Mouse (Mus musculus) T-helper 17 cell (primary cell): ENCODE measurements around the gene Etfa.

Experiments used
- in situ Hi-C, 2 experiments: fragments of 300-600 bp; cut with MboI, MseI; formaldehyde crosslinking; loops; 1 replicate in 1 of 2; 2 replicates in 1 of 2; pipeline ENCODE4 v1.15.1; 2025; ENCODE audit warnings: high pct_unique_total_duplicates in 2 of 2

Gene Etfa

DNA sequence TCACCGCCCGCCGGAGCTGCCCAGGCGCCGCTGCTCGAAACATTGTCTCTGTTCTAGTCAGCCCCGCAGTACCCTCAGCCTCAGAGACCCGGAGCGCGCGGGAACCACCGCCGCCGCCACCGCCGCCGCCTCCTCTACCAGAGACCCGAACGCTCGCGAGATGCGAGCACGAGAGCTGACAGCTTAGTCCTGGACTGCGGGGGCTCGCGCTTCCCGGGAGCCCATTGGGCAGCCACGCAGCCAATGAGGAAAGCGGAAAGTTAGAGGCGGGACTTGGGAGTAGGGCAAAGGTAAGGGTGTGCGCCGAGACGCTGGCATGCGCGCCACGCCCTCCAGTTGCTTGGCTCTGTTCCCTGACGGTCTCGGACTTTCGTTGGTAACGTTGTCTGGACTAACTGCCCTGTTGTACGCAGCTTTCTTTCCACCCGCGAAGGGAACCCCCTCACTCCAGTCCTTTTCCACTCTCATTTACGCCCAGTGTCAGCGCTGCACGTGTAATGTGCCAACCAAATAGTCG, at the start of gene Etfa:
Etfa (minus strand) TSS at position 217 of the 517 bp plus-strand sequence.
- in situ Hi-C loops = loop anchor here in 1 of 2 experiments (25.0 kb wide), 1 partner anchor 1850 kb away; the partner anchor contains the start of gene Cul5

GRCm38 (mm10) chr9:55560960-55561359, 48.9 kb upstream of the Etfa start:
- in situ Hi-C loops = loop anchor here in 1 of 2 experiments (5.0 kb wide), 1 partner anchor 1261 kb away; no protein-coding TSS in a partner anchor

GRCm38 (mm10) chr9:55554986-55555385, 42.9 kb upstream of the Etfa start:
- in situ Hi-C loops = no loop called here

DNA sequence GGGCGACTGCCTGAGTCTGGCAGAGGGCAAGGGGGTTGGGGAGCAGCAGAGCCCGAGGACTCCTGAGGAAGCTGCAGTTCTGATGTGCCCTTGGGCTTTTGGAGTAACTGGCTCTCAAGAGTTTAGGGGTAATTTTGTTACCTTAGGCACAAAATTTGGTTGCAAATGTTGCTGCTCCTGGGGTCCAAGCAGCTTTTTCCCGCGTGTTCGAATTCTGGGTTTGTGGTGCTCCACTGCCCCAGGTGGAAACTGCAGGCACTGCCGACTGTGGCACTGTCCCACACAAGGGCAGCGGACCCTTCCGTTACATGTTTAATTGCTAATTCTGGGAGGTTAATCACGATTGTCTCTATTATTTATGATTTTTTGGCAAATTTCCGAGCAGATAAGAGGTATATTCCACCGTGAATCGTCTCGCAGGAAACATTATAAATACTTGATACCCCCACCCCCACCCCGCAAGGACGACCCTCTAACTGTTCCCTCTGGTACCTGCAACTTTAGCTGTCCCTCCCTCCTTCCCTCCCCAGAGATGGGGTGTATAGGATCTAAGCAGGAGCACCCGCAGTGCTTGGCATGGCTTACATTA, 37.4 kb upstream of the Etfa start:
- in situ Hi-C loops = loop anchor here (10.0 to 25.0 kb wide), 3 partner anchors 835 to 1762 kb away; partner anchors contain the start of gene Snupn (in 1 of the 2)

DNA sequence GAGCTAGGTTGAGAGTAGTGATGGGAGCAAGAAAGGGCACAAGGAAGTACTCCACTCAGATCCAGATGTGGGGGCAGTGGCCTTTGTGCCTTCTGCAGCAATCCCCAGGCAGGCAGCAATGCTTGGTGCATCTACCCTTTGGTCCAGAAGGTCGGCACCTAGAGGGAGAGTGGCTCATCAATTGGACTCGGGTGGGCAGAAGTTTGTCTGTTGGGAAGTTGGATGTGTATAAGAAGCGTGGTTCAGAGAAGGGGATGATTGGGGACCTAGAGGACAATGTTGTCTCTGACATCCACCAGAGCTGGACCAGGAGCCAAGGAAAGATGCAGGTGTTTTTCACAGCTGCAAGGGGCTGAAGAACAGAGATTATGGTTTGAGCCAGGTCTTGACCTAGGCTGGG, 36.8 kb upstream of the Etfa start:
- in situ Hi-C loops = loop anchor here (10.0 to 25.0 kb wide), 3 partner anchors 836 to 1762 kb away; partner anchors contain the start of gene Snupn (in 1 of the 2)

DNA sequence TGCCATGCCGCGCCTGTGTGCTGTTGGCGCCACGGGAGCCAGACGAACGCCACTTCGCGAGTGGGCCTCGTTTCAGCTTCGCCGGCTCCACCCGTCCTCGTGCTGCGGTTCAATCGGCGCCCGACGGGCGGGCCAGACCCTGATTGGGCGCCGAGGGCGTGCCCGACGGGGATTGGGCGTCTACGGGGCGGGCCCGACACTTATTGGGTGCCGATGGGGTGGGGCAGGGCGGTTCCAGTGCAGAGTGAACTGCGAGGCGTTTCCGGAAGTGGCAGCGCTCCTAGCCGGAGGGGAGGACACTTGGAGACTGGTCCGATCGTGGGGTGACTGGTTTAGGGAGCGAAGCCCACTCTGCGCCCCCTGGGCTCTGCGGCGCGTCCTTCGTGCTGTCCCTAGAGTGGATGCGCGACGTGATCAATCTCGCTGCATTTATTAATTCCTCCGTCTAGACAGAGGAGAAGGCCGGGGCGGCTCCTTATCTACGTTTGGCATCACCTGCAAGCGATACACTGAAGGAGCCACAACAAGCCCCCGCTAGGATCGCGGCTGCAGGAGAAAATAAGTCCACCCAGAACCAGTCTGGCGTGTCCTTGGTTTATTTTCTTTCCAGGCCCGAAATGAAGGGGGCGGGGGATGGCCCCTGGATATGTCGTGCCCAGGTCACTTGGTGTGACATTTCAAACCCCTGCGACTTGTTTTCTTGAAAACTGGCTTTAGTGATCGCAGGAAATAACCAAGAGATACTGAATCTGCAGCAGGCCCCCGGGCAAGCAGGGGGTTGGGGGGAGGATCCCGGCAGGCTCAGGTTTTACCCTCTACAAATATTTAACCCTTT, 34.4 kb upstream of the Etfa start:
- in situ Hi-C loops = loop anchor here (10.0 to 25.0 kb wide), 3 partner anchors 838 to 1759 kb away; partner anchors contain the start of gene Snupn (in 1 of the 2)

DNA sequence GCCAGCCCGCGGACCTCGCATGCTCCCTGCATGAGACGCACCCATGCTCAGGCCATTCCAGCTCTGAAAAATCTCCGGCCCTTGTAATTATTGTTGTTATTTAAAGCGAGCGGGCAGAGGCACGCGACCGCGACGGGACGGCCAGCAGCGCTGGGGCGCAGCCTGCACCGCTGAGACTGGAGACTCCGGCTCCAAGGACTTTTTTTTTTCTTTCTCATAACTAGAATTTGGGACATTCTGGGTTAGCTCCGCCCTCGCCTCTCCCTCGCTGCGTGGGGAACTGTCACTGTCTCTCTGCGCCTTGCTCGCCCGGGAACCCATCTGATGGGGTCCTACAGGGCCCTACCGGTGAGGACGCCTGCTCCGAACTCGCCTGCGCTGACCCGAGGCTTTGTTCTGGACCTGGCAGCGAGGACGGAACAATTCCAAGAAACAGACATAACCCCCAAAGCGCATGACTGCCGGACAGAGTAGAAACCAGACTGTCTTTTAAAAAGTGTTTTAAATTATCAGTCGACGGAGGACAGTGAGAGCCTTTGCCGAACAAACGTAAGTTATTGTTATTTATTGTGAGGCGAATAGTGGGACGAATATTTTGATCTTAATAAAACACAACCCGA, 33.6 kb upstream of the Etfa start:
- in situ Hi-C loops = loop anchor here (10.0 to 25.0 kb wide), 3 partner anchors 839 to 1758 kb away; partner anchors contain the start of gene Snupn (in 1 of the 2)

DNA sequence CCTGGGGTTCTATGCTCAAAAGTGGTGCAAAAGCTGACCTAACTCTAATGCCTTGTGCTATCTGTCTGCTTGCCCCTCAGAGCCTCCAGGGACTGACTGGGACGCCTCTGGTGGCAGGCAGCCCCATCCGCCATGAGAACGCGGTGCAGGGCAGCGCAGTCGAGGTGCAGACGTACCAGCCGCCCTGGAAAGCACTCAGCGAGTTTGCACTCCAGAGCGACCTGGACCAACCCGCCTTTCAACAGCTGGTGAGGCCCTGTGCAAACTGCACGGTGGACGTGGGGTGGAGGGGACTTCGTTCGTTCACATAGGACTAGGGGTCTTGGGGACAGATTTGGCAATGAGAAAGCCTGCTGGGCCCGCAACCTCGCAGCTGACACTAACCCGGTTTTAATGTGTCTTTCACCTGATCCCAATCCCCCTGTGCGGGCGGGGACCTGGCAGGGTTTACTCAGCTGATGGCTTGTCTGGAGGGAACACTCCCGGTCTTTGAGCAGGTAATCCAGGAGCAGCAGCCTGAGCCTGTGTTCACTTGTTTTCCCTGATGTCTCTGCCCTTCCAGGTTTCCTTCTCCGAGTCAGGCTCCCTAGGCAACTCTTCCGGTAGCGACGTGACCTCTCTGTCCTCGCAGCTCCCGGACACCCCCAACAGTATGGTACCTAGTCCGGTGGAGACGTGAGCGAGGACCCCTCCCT, 33.0 kb upstream of the Etfa start:
- in situ Hi-C loops = loop anchor here (10.0 to 25.0 kb wide), 3 partner anchors 840 to 1758 kb away; partner anchors contain the start of gene Snupn (in 1 of the 2)

- in situ Hi-C loops = loop anchor here (10.0 to 25.0 kb wide), 3 partner anchors 841 to 1757 kb away; partner anchors contain the start of gene Snupn (in 1 of the 2)
Measured at GRCm38 (mm10) chr9:55543703-55544401, 31.8 kb upstream of the Etfa start.

DNA sequence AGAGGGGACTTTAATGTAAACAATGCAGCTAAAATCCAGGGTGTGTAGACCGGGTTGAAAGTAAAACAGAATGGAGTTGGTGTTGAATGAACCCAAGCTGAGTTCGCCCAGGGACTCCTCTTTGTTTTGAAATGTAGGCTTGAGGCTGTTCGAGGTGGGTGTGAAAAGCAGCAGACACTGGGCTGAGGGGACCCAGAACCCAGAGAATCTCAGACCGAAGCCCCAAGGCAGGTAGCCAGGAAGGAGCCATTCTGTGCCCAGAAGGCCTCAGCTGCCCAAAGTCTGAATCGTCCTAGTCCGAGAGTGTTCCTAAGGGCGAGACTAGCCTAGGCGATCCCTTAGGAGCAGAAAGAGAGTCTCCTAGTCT, 31.3 kb upstream of the Etfa start:
- in situ Hi-C loops = loop anchor here (10.0 to 25.0 kb wide), 3 partner anchors 841 to 1756 kb away; partner anchors contain the start of gene Snupn (in 1 of the 2)

- in situ Hi-C loops = loop anchor here (10.0 to 25.0 kb wide), 3 partner anchors 842 to 1755 kb away; partner anchors contain the start of gene Snupn (in 1 of the 2)
Measured at GRCm38 (mm10) chr9:55542366-55543325, 30.6 kb upstream of the Etfa start.

DNA sequence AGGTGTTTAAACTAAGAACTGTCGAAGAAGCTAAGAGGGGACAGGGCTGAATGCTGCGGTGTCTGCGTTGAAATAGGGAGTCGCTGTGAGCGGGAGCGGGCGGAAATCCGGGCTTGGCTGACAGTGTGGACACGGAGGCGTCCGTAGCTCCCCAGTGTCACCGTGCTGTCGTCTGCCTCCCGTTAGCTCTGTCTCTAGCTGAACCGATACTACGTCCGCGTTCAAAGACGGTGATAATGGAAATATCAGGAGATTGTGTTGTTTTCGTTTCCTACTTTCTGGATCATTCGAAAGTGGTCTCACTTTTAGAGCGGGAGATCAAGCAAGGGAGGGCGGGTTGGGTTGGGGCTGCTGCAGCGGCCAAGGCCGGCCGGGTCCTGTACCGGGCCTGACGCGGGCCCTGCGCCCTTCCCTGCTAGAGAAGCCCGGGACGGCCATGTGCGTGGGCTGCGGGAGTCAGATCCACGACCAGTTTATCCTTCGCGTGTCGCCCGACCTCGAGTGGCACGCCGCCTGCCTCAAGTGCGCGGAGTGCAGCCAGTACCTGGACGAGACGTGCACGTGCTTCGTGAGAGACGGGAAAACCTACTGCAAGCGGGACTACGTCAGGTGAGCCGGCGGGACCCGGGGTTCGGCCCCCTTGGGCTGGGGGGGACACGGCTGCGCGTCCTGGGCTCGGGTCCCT, 29.8 kb upstream of the Etfa start:
- in situ Hi-C loops = loop anchor here (10.0 to 25.0 kb wide), 3 partner anchors 843 to 1755 kb away; partner anchors contain the start of gene Snupn (in 1 of the 2)

GRCm38 (mm10) chr9:55540888-55541287, 28.8 kb upstream of the Etfa start:
- in situ Hi-C loops = loop anchor here (10.0 to 25.0 kb wide), 3 partner anchors 844 to 1754 kb away; partner anchors contain the start of gene Snupn (in 1 of the 2)

GRCm38 (mm10) chr9:55540391-55540770, 28.3 kb upstream of the Etfa start:
- in situ Hi-C loops = loop anchor here (10.0 to 25.0 kb wide), 3 partner anchors 844 to 1753 kb away; partner anchors contain the start of gene Snupn (in 1 of the 2)

DNA sequence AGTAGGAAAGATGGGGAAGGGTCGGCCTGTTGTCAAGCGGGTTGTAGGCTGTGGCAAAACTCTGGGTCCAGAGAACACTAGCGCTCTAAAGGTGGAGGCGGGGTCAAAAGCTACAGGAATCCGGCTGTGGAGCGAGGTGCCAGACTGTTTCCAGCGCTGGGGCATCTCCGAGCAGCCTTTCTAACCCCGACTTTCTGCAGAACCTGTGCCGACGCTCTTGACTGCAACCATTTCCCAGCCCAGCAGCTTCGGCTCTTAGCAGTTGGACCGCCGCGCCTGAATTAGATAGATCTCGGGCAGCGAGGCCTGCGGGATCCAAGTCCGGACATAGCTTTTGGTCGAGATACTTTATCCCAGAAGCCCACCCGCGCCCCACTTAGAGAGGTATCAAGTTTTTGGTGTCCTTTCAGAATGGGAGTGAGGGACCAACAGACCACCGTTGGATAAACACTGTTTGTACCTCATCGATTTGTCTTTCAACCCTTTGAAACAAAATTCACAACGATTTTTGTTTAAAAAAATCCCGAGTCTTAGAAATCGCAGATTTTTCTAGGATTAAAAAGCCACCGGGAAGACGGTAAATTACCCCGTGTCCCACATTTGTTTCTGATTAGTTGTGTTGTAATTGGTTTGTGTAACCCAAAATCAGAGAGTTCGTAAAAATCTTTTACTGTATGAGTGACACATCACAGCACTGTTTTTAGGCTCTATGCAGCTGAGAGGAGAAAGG, 27.8 kb upstream of the Etfa start:
- in situ Hi-C loops = loop anchor here (10.0 to 25.0 kb wide), 3 partner anchors 845 to 1753 kb away; partner anchors contain the start of gene Snupn (in 1 of the 2)

GRCm38 (mm10) chr9:55539006-55539405, 27.0 kb upstream of the Etfa start:
- in situ Hi-C loops = loop anchor here in 1 of 2 experiments (25.0 kb wide), 1 partner anchor 1752 kb away; no protein-coding TSS in a partner anchor

- in situ Hi-C loops = loop anchor here in 1 of 2 experiments (25.0 kb wide), 1 partner anchor 1751 kb away; no protein-coding TSS in a partner anchor
Measured at GRCm38 (mm10) chr9:55538377-55538776, 26.3 kb upstream of the Etfa start, which contains the start of gene Isl2. Isl2 (plus strand) TSS chr9:55538672.
